Mouse (Mus musculus) layer of hippocampus, adult 6 months (tissue): ENCODE data around the gene Gm5150. TPM values are rescaled to one million over a fixed set of nuclear protein-coding genes. Genes with fewer than 3 reads are reported as not detected.

Source experiments
- long read RNA-seq, 2 experiments: library from polyadenylated mRNA; unstranded; transcript quantifications; one replicate each; pipeline ENCODE4 v2.0.0; 2019 to 2020
- microRNA-seq: library from miRNA; unstranded; fragments of <30 nt; microRNA quantifications from one replicate; pipeline ENCODE4 v1.2.0, GENCODE M21; 2020
- polyA plus RNA-seq: library from polyadenylated mRNA; unstranded; fragments of <200 nt; fragmentation: Nextera tagmentation; gene quantifications from 2 replicates; pipeline ENCODE4 v1.2.3, GENCODE M21; 2021

The Gm5150 gene
- polyA plus RNA-seq, result not detected in 2 replicates
- long read RNA-seq, experiment 1, result 0 reads
- long read RNA-seq, experiment 2, result 0 reads

DNA sequence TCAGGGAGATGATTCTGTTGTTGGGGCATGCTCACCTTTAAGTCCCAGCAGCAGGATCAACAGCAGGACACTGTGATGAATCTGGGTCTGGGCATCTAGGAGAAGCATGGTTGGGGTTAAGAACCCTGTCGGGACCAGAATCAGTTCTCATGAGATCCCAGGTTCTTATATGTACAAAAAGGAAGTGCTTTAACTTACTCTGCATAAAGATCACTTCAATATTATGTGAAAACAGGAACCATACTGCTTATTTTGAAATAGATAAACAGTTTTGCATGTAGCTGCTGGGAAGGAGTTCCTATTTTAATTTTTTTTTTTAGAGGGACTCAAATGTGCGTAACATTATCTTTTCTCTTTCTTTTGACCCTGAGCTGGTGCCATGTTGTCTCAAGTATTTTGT is at the start of gene Gm5150:
Gene Gm5150, minus strand, starts transcription at position 223 of the 400 bp plus-strand sequence.

Small RNA genes within 50 kb of the gene (microRNA-seq; reads per million reads assigned to microRNA genes)
- gene Gm24694, result not detected

Other genes starting within 250 kb of the Gm5150 start
- gene Sirpb1c, start 157.9 kb downstream of the Gm5150 start, polyA plus RNA-seq, result not detected in 2 replicates